Mouse (Mus musculus) heart, postnatal 10 days (tissue): ENCODE measurements around the gene Ltb4r2. TPM values are rescaled to one million over a fixed set of nuclear protein-coding genes. Genes with fewer than 3 reads are reported as not detected.
A peak's percentile ranks its signal among the peaks of the same experiment; 100 is the strongest.

Experiments used
- DNase-seq, 2 experiments: peaks; one replicate each; pipeline ENCODE4 v3.0.0; 2021
- intact Hi-C: fragments of 180-260 bp; cut with DNase I; formaldehyde crosslinking; loops from one replicate; pipeline ENCODE4 v1.15.1; 2025
- total RNA-seq, 2 experiments: library from RNA; stranded (reverse); gene quantifications; 2 replicates each; pipeline ENCODE4 v1.2.3; 2021

Ltb4r2 gene
- total RNA-seq, 2 experiments from 2014 or later, result 0.10 TPM; not detected in 1

DNA sequence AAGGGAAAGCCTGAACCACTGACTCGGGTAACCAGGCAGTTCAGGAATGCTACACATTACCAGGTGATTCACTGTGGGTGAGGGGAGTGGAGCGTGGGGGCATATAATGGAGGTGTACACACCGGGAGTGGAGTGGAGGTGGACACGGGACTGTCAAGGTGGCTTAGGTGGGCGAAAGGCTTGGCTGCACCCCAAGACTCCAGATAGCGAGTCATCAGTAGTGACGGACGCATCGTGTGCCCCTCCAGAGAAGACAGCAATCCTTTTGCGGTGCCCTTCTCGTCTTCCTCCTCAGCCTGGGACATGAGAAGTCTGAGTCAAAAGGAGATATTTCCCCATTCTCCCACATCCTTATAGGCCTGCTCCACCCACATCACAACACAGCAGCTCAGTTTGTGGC lies 16.6 kb downstream of the Ltb4r2 start:
- DNase-seq, result no peak
- intact Hi-C loops, result no loop called here

DNA sequence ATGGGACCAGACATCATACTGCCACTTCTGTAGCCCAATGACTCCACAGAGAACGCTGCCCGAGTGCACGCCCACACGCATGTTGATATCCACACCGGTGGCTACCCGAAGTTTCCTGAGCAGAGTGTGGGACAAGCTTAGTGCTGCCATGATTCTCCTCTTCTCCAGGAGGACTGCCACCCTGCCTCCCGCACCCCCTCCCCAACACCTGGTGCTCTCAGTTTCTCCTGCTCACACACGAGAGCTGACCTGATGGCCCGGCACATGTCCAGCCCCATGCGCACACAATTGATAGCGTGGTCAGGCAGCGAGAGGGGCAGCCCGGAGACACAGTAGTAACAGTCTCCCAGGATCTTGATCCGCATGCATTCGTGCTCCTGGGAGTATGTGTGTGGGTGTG lies 17.5 kb downstream of the Ltb4r2 start:
- intact Hi-C loops, result no loop called here
- DNase-seq, result no peak

DNA sequence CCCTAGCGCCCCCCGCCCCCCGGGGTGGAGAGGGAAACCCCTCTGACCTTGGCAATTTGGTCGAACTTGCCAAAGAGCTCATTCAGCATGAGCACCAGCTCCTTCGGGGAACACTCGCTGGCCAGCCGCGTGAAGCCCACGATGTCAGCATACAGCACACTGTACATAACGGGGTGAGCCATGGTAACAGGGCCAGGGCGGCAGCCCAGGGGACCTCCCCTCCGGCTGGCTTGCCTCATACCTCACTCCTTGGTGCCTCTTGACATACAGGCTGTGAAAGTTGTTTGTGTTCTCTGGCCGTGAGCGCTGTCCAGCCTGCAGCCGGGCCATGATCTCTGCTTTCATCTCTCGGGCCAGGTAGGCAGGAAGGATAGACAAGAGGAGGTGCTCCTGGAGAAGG lies 18.4 kb downstream of the Ltb4r2 start:
- DNase-seq, result no peak
- intact Hi-C loops, result loop anchor here (2.0 to 10.0 kb wide), 3 partner anchors 83 to 795 kb away; partner anchors contain the start of genes Cenpj and Parp4

DNA sequence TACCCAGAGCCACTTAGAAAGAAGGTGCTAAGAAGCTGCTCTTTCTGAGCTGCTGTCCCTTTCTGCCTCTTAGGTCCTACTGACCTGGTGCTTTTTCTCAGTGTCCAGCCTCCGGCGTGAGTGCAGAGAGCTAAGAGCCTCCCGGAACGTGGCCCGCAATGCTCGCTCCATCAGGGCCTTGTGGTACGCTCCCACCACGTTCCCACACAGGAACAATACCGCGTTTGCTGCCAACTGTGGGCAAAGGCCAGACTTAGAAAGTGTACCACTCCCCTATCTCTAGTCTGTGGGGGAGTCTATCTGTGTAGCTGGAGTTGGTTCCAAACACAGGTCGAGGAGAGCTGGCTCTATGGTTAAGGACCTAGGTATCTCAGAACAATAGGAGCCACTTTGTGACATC lies 19.5 kb downstream of the Ltb4r2 start:
- DNase-seq, result peak in 1 of 2 experiments; percentile 10
- intact Hi-C loops, result loop anchor here (2.0 to 10.0 kb wide), 3 partner anchors 82 to 794 kb away; partner anchors contain the start of genes Cenpj and Parp4

DNA sequence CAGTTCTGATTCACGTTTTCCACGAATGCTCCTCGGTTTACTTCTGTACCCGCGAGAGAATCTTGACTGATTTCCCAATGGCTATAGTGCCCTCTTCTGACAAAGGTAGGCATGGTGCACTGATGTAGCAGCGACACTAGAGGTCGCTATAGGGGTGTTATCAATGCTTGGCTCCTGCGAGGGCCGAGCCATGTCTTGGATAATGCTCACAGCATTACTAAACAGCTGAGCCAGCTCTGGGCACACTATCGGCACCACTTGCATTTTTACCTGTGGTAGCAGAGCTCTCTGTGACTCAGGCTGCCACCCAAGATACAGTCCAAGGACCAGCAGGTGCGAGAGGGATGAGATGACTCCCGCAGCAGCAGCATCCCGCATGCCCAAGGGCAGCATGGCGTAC lies 20.1 kb downstream of the Ltb4r2 start:
- peak; percentile 77 to 82 for DNase-seq
- intact Hi-C loops, result loop anchor here (2.0 to 10.0 kb wide), 3 partner anchors 81 to 793 kb away; partner anchors contain the start of genes Cenpj and Parp4

DNA sequence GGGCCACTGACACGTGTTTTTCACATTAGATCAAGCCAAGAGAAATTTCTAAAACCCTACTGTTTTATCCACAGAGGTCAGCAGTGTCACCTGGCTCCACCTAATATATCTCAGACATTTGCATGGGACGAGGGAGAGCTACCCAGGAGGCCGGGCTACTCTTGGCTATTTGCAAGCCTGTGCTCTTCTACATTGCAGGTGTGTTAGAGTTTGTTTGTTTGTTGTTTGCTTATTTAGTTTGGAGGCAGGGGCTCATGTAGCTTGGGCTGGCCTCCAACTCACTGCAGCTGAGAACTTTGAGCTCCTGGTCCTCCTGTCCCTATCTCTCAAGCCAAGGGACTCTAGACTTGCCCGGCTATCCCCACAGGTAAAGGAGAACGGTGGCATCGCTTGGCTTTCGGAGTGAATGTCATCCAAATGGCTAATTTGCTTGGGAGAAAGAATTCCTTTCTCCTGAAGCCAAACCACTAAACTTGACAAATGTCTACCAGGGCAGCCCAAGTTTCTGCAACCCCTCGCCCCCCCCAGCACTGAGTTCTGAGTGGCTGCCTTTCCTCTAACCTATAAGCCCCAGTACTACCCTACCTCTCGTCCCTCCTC lies 21.2 kb downstream of the Ltb4r2 start:
- intact Hi-C loops, result loop anchor here (2.0 to 10.0 kb wide), 2 partner anchors 40 to 792 kb away; partner anchors contain the start of genes Cenpj, Nfatc4 and Parp4
- peak in 1 of 2 experiments; percentile 5 for DNase-seq

DNA sequence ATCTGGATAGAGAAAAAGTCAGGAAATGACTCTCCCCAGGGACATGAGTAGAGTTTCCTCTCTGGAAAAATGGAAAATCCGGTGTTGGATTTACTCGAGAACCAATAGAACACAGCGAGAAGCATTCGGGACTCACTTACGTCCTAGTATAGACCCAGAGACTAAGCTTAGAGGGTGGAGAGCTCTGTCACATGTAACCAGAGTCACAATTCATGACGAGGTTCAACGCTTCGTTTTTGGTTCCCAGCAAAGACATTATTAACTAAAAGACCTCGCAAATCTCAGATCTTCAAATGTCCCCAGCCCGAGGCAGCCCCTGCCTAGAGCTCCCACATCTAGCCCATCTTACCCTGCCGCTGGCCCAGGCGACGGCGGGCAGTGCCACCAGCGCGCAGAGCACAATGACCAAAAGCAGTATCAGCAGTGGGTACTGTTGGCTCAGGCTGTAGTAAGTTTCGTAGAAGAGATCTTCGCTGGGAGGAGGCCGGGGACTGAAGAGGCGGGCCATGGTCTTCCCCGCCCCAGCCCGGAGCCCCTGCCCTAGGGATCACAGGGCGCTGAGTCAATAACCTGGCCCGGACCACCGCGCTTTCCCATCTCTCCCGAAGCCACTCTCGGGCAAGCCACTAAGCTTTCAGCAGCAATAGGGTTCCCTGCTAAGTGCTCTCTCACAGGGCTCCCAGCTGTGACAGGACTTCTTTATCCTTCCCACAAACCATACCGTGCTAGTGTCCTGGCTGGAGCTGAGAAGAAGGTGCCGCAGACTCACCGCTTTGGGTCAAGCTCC lies 22.1 kb downstream of the Ltb4r2 start:
- intact Hi-C loops, result loop anchor here (2.0 to 10.0 kb wide), 2 partner anchors 39 to 791 kb away; partner anchors contain the start of genes Cenpj, Nfatc4 and Parp4
- peak; percentile 70 to 76 for DNase-seq

DNA sequence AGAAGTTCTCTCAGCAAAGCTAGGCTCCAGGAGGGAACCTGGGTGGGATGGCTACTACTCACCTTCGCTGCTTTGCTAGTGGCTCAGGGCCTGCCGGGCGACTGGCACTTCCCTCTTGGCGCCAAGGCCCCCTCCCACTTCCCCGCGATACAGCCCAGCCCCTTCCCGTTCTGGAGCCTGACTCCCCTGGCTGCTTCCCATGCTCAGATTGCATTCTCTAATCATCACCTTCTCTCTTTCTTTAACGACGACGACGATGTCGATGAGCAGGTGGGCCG lies 22.7 kb downstream of the Ltb4r2 start, which contains the start of gene Adcy4:
Gene Adcy4, minus strand, starts transcription at position 138 of the 278 bp plus-strand sequence.
- peak; percentile 40 to 47 for DNase-seq
- intact Hi-C loops, result loop anchor here (2.0 to 10.0 kb wide), 2 partner anchors 39 to 791 kb away; partner anchors contain the start of genes Cenpj, Nfatc4 and Parp4

DNA sequence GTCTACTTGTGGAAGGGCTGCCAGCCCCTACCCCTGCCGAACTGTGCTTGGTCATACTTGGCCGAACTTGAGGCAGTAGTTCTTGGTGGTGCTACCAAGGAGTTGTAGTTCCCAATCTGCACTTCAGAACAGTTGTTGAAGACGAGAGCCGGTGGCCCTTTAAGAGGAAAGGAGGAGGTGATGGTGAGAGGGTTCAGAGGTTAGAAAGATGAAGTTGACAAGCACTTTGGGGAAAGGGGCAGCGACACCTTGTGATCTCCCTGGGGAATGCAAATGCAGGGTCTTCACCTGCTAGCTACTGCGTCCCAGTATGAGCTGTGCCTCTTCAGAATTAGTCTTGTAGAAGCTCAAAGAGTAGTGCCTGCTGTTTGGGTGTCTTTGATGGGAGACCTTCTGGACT lies 24.0 kb downstream of the Ltb4r2 start:
- DNase-seq, result peak; percentile 12 to 14
- intact Hi-C loops, result loop anchor here (10.0 kb wide), 1 partner anchor 790 kb away; the partner anchor contains the start of genes Cenpj and Parp4

DNA sequence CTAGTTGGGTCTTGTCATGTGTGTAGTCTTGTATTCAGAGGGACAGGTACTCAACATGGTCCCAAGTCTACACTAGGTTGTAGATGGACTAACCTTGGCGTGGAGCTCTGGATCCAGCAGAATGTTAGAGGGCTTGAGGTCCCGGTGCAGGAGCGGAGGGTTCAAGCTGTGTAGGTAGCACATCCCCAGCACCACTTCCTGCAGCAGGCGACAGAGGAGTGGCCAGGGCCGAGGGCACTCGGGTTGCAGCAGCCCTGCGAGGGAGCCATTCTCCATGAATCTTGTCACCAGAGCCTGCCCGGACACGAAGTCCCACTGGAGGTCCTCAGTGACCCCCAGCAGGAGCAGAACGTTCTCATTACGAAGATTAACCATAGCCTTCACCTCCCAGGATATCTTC lies 26.5 kb downstream of the Ltb4r2 start:
- intact Hi-C loops, result loop anchor here (10.0 kb wide), 1 partner anchor 787 kb away; the partner anchor contains the start of genes Cenpj and Parp4
- peak in 1 of 2 experiments; percentile 5 for DNase-seq

DNA sequence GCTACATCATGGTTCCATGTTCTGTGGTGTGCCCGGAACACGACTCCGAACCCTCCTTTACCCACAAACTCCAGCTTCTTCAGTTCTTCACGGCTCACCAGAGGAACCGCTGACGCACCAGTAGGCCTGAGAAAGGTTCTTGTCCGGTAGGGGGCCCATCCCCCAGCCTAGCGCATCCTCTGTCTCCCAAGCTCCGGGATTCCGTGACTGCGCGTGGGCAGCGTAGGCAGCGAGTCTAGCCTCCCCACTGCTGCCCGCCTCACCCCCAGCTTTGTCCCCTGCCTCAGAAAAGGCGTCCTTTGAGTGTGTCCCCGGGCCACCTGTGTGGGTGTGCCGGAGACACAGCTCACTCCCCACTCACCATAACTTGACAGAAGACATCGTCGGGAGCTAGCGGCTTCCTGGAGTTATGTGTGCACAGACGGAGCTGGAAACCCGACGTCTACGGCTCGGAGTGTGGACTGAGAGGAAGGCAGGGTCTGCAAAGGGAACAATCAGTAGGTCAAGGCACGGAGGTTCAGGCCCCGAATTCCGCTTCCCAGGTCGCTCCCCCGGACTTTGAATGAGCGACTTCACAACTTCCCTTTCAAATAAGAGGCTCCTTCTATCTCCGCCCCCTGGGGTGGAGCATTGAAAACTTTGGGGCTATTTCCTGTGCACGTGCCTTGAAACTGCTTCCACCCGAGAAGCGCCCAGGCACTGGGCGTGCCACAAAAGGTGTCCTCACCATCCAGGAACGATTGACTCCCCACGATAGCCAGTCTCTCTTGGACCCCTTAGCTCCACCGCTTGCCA lies 27.2 kb downstream of the Ltb4r2 start, which contains the start of gene Ripk3:
Gene Ripk3, minus strand, starts transcription at position 610 of the 795 bp plus-strand sequence.
- DNase-seq, result peak; percentile 49 to 56

DNA sequence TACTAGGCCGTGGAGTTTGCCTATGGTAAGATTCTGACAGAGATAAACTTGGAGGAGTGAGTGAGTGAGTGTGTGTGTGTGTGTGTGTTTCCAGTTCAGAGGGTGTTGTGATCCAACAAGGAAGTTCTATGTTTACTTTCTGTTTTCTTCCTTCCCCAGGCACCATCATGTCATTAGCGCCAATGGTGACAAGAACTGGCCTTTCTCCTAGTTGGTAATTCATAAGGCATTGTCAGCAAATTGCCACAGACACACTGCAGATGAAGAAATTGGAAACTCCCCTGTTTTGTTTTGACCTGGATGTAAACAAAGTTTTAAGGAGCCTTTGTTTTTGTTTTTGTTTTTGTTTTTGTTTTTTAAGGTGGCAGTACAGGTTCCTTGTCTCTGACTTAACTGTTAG lies 32.2 kb downstream of the Ltb4r2 start:
- peak in 1 of 2 experiments; percentile 0 for DNase-seq
- intact Hi-C loops, result no loop called here

More for the DNA sequence above, 27.2 kb downstream of the Ltb4r2 start, which contains the start of gene Ripk3:
- intact Hi-C loops, result loop anchor here (10.0 kb wide), 1 partner anchor 786 kb away; the partner anchor contains the start of genes Cenpj and Parp4

DNA sequence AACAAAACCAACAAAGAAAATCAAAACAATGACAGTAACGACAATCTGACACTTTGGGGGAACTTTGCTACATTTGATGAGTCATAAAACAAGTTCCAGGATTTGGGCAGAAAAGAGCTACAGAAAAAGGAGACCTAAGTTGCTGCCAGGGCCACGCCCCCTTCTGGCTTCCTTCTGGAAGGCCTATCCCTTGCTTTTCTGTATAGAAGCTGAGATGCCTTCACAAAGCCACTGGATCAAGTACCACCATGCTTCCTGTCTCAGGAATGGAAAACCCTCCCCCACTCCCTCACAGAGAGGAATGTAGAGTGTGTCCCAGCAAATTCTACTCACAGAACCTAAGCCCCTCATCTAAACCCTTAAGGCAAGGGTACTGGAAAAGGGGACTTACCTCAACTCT lies 32.7 kb downstream of the Ltb4r2 start:
- intact Hi-C loops, result no loop called here
- peak in 1 of 2 experiments; percentile 40 for DNase-seq

DNA sequence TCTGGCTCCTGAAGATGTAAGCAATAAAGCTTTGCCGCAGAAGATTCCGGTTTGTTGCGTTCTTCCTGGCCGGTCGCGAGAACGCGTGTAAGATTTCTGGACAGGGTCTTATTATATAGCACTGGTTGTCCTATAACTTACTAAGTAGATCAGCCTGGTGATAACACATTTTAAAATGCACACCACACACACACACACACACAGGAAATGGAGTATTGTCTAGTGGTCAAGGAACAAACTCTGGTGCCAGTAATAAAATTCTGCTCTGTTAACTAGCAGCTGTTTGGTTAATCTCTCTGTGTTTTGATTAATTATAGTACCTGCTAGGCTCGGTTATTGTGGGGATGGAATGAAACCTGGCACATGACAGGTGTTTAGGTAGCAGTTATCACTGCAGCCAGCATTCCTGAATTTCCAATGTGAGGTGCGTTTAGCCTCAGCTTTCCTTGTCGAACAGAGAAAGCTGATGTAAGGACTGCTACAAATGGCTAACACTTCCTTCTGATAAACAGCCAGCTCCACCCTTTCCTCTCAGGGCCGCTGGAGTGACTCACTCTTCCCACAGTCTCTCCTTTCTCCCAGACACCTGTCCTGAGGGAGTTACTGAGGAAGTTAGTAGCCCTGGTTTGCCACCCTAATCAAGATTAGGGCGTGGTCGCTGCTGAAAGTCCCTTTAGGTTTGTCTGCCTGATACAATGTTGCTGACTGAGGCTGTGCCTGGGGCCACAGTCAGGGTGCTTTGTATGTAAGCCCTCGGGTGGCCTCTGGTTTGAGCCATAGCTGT lies 34.3 kb downstream of the Ltb4r2 start:
- intact Hi-C loops, result no loop called here
- DNase-seq, result peak; percentile 43 to 45

Other genes starting within 250 kb of the Ltb4r2 start
- not detected for gene Nrl, start 236.4 kb upstream of the Ltb4r2 start, total RNA-seq
- 10 to 100 TPM; 23.3 to 24.1 TPM for gene Pck2, start 221.2 kb upstream of the Ltb4r2 start, total RNA-seq
- 10 to 100 TPM; 86.3 to 87.5 TPM for gene Dcaf11, start 201.4 kb upstream of the Ltb4r2 start, total RNA-seq
- gene A730061H03Rik, start 201.0 kb upstream of the Ltb4r2 start, total RNA-seq, result under 1 TPM; 0.64 to 0.65 TPM
- 100 to 1,000 TPM; 192 to 201 TPM for gene Fitm1, start 185.8 kb upstream of the Ltb4r2 start, total RNA-seq
- gene Psme1, start 183.3 kb upstream of the Ltb4r2 start, total RNA-seq, result 100 to 1,000 TPM; 247 to 272 TPM
- 10 to 100 TPM; 42.6 to 43.4 TPM for gene Emc9, start 176.1 kb upstream of the Ltb4r2 start, total RNA-seq
- gene Psme2, start 170.3 kb upstream of the Ltb4r2 start, total RNA-seq, result 100 to 1,000 TPM; 139 to 140 TPM
- gene Rnf31, start 169.7 kb upstream of the Ltb4r2 start, total RNA-seq, result 10 to 100 TPM; 21.7 to 28.3 TPM
- gene Irf9, start 157.9 kb upstream of the Ltb4r2 start, total RNA-seq, result 10 to 100 TPM in 1 of 2 experiments, 1 to 10 TPM in 1; 9.2 to 11.3 TPM
- under 1 TPM; 0.53 to 0.67 TPM for gene Rec8, start 143.4 kb upstream of the Ltb4r2 start, total RNA-seq
- 10 to 100 TPM; 54.7 to 55.0 TPM for gene Ipo4, start 125.5 kb upstream of the Ltb4r2 start, total RNA-seq
- 1 to 10 TPM; 1.1 to 2.1 TPM for gene Gm49378, start 123.5 kb upstream of the Ltb4r2 start, total RNA-seq
- gene Tm9sf1, start 117.6 kb upstream of the Ltb4r2 start, total RNA-seq, result 10 to 100 TPM; 56.3 to 61.2 TPM
- gene Tssk4, start 111.2 kb upstream of the Ltb4r2 start, total RNA-seq, result under 1 TPM; 0.64 to 0.81 TPM
- 10 to 100 TPM; 55.6 to 72.2 TPM for gene Mdp1, start 100.9 kb upstream of the Ltb4r2 start, total RNA-seq
- 10 to 100 TPM; 16.4 to 18.5 TPM for gene Gmpr2, start 89.5 kb upstream of the Ltb4r2 start, total RNA-seq
- 100 to 1,000 TPM; 291 to 295 TPM for gene Nedd8, start 89.3 kb upstream of the Ltb4r2 start, total RNA-seq
- 10 to 100 TPM; 14.2 to 16.5 TPM for gene Tinf2, start 79.6 kb upstream of the Ltb4r2 start, total RNA-seq
- gene Tgm1, start 47.5 kb upstream of the Ltb4r2 start, total RNA-seq, result under 1 TPM; 0.24 to 0.25 TPM
- 10 to 100 TPM; 13.7 to 14.4 TPM for gene Rabggta, start 39.2 kb upstream of the Ltb4r2 start, total RNA-seq
- 10 to 100 TPM; 54.5 to 56.6 TPM for gene Dhrs1, start 15.7 kb upstream of the Ltb4r2 start, total RNA-seq
- 10 to 100 TPM; 14.5 to 18.7 TPM for gene Nop9, start 15.7 kb upstream of the Ltb4r2 start, total RNA-seq
- gene Cideb, start 3.0 kb upstream of the Ltb4r2 start, total RNA-seq, result 1 to 10 TPM; 1.1 to 1.2 TPM
- gene Ltb4r1, start 4.5 kb downstream of the Ltb4r2 start, total RNA-seq, result under 1 TPM; 0.67 to 0.74 TPM
- 10 to 100 TPM; 21.1 to 21.9 TPM for gene Adcy4, start 22.7 kb downstream of the Ltb4r2 start, total RNA-seq
- 1 to 10 TPM; 6.6 to 9.7 TPM for gene Ripk3, start 27.4 kb downstream of the Ltb4r2 start, total RNA-seq
- gene Nfatc4, start 61.7 kb downstream of the Ltb4r2 start, total RNA-seq, result 10 to 100 TPM; 11.1 to 12.1 TPM
- 10 to 100 TPM; 24.1 to 27.6 TPM for gene Nynrin, start 92.6 kb downstream of the Ltb4r2 start, total RNA-seq
- under 1 TPM; 0.22 to 0.38 TPM for gene Cbln3, start 123.0 kb downstream of the Ltb4r2 start, total RNA-seq
- 10 to 100 TPM; 12.5 to 13.1 TPM for gene Khnyn, start 123.5 kb downstream of the Ltb4r2 start, total RNA-seq
- 10 to 100 TPM; 73.2 to 79.9 TPM for gene Sdr39u1, start 138.9 kb downstream of the Ltb4r2 start, total RNA-seq
- 1 to 10 TPM; 5.2 to 6.8 TPM for gene Cma1, start 183.2 kb downstream of the Ltb4r2 start, total RNA-seq
- gene Cma2, start 189.6 kb downstream of the Ltb4r2 start, total RNA-seq, result under 1 TPM in 1 of 2 experiments, not detected in 1; 0.53 TPM